Mouse (Mus musculus) natural killer cell, adult 2 months (primary cell): ENCODE measurements around the gene Emc9.

Source experiments
- DNase-seq, 2 experiments: peaks; one replicate each; pipeline ENCODE4 v3.0.0; 2022; ENCODE audit warnings: low spot score in 2 of 2

Emc9 gene

GRCm38 (mm10) chr14:55584702-55585565 lies at the start of gene Emc9:
Gene Emc9 (minus strand): TSS chr14:55585302.
- DNase-seq: peak; percentile 71 to 73

- peak; percentile 62 to 76 for DNase-seq
Measured at GRCm38 (mm10) chr14:55629312-55629711, 44.2 kb upstream of the Emc9 start.

- DNase-seq: no peak
Measured at GRCm38 (mm10) chr14:55628077-55628827, 43.1 kb upstream of the Emc9 start.

GRCm38 (mm10) chr14:55618486-55619195 lies 33.5 kb upstream of the Emc9 start:
- no peak for DNase-seq

- peak; percentile 17 to 31 for DNase-seq
Measured at GRCm38 (mm10) chr14:55617822-55618221, 32.7 kb upstream of the Emc9 start, which contains the start of gene Rec8. Gene Rec8 (plus strand): TSS chr14:55618037.

GRCm38 (mm10) chr14:55616844-55617243 lies 31.7 kb upstream of the Emc9 start:
- no peak for DNase-seq

- no peak for DNase-seq
Measured at GRCm38 (mm10) chr14:55615876-55616275, 30.8 kb upstream of the Emc9 start.

- no peak for DNase-seq
Measured at GRCm38 (mm10) chr14:55614565-55615178, 29.6 kb upstream of the Emc9 start.

- no peak for DNase-seq
Measured at GRCm38 (mm10) chr14:55613346-55613745, 28.2 kb upstream of the Emc9 start.

- DNase-seq: no peak
Measured at GRCm38 (mm10) chr14:55608339-55608738, 23.2 kb upstream of the Emc9 start.

- no peak for DNase-seq
Measured at GRCm38 (mm10) chr14:55605743-55606459, 20.8 kb upstream of the Emc9 start.

GRCm38 (mm10) chr14:55604823-55605222 lies 19.7 kb upstream of the Emc9 start:
- DNase-seq: no peak

- peak; percentile 89 to 94 for DNase-seq
Measured at GRCm38 (mm10) chr14:55603633-55604576, 18.8 kb upstream of the Emc9 start.

- no peak for DNase-seq
Measured at GRCm38 (mm10) chr14:55603271-55603632, 18.1 kb upstream of the Emc9 start, which contains the start of gene Irf9. Gene Irf9 (plus strand): TSS chr14:55603571.

- no peak for DNase-seq
Measured at GRCm38 (mm10) chr14:55598521-55599390, 13.7 kb upstream of the Emc9 start.

GRCm38 (mm10) chr14:55596036-55596690 lies 11.1 kb upstream of the Emc9 start:
- no peak for DNase-seq

GRCm38 (mm10) chr14:55592226-55592625 lies 7.1 kb upstream of the Emc9 start:
- no peak for DNase-seq

GRCm38 (mm10) chr14:55591331-55591891 lies 6.3 kb upstream of the Emc9 start, which contains the start of gene Rnf31:
Gene Rnf31 (plus strand): TSS chr14:55591708.
- peak; percentile 78 for DNase-seq
